Mouse (Mus musculus): ENCODE results near the gene Mios. TPM values are rescaled to one million over a fixed set of nuclear protein-coding genes. Genes with fewer than 3 reads are reported as not detected.

Gene Mios
- total and polyA plus RNA-seq, 2 experiments from 2014 or later = 13.8 to 15.0 TPM

DNA sequence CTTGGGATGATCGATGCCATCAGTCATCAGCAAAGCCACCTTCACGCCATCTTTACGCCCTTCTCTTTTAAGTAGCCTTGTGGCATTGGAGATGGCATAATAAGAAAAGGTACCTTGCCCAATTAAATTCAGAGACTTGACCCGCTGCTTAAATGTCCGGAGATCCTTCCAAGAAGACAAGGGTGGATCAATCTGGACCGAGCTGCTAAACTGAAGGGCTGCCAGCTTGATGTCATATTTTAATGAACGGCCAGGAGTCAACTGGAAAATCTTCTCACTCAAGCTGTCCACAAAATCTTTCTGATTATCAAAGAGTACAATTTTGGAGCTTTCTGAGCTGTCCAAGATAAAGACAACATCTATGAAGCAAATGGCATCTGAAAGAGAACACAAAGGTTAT is 33.7 kb upstream of the Mios start:
- no peaks in the 10 kb centered on the region for H3K4me1 ChIP-seq (ENCODE audit: control insufficient read depth, insufficient read depth)

DNA sequence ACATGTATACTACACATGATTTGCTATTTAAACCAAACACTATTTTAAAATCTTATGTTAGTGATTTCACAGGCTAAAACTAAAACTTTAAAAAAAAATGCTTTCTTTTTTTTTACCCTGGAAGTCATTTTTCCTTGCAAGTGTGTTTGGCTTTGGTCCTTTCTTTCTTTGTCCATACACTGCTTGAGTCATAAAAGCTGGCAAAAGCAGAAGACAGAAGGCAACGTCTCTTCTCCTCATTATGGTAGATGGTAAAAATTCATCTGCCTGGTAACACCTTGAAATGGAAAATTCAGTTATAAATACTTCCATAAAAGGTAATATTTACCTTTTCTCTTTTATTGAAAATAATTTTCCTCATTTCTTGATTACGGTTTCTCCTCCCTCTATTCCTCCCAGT is 32.9 kb upstream of the Mios start:
- Histone ChIP-seq H3K9ac (replicated peaks; ENCODE audit: low read depth, low read length) (no peak overlapping the region), H3K4me2 (ENCODE audit: low read depth, low read length) (no peak overlapping the region), H3K4me3 (ENCODE audit: low read depth, low read length) (no peak overlapping the region), H3K27me3 (ENCODE audit: control insufficient read depth, insufficient read depth, low read length) (no peaks in the 10 kb centered on the region), H3K27ac (ENCODE audit: low read depth) (no peak overlapping the region), H3K36me3 (replicated peaks; ENCODE audit: control insufficient read depth, insufficient read depth, low read length) (no peaks in the 10 kb centered on the region), H3K9me3 (replicated peaks; ENCODE audit: control insufficient read depth, low read length) (no peaks in the 10 kb centered on the region), H3K4me1 (ENCODE audit: control insufficient read depth, insufficient read depth) (no peaks in the 10 kb centered on the region)
- TF ChIP-seq CTCF (IDR thresholded peaks at IDR 0.05; ENCODE audit: low read depth) (no peak), EP300 (IDR thresholded peaks at IDR 0.05; ENCODE audit: low read depth) (no peak)
- ATAC-seq (ENCODE audit: insufficient read depth, low read depth) (no peak), DNase-seq (ENCODE audit: low spot score) (no peak)
- 83% methylated on average over 2 of the region's 2 CpGs for WGBS

More for the DNA sequence above, 33.7 kb upstream of the Mios start:
- TF ChIP-seq CTCF (IDR thresholded peaks at IDR 0.05; ENCODE audit: low read depth) (no peak), EP300 (IDR thresholded peaks at IDR 0.05; ENCODE audit: low read depth) (no peak)
- no peak overlapping the region for H3K4me3 ChIP-seq (ENCODE audit: low read depth, low read length)
- no peaks in the 10 kb centered on the region for H3K9me3 ChIP-seq (replicated peaks; ENCODE audit: control insufficient read depth, low read length)
- no peak overlapping the region for H3K9ac ChIP-seq (replicated peaks; ENCODE audit: low read depth, low read length)
- WGBS = 87% methylated on average over 7 of the region's 7 CpGs
- DNase-seq (ENCODE audit: low spot score) (no peak), ATAC-seq (ENCODE audit: insufficient read depth, low read depth) (no peak)
- H3K27ac ChIP-seq (ENCODE audit: low read depth) = no peak overlapping the region
- no peaks in the 10 kb centered on the region for H3K36me3 ChIP-seq (replicated peaks; ENCODE audit: control insufficient read depth, insufficient read depth, low read length)
- H3K27me3 ChIP-seq (ENCODE audit: control insufficient read depth, insufficient read depth, low read length) = no peaks in the 10 kb centered on the region
- no peak overlapping the region for H3K4me2 ChIP-seq (ENCODE audit: low read depth, low read length)

DNA sequence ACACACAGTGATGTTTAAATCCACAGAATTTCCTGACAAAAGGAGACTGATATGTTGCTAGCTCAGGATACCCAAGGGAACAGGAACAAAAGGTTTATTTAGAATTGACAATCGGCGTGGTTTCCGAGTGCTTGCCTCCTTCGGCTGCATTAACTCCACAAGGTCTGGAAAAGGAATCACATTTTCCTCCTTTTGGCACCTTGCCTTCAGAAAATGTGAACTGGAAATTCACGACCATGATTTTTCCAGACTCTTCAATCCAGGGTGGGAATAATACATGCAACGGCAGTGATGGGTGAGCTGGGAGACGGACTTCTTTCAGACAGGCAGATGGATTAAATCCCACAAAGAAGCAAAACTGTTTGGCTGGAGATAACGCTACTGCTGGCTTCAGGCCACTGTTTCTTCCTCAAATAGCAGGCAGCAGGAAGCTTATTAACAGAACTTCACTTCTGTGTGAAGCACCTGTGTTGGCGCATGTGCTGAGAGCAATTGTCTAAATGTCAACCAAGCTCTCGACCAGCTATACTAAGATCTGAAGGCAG is 30.6 kb upstream of the Mios start:
- no peak overlapping the region for H3K9ac ChIP-seq (replicated peaks; ENCODE audit: low read depth, low read length)
- no peaks in the 10 kb centered on the region for H3K4me1 ChIP-seq (ENCODE audit: control insufficient read depth, insufficient read depth)
- no peak overlapping the region for H3K27ac ChIP-seq (ENCODE audit: low read depth)
- H3K9me3 ChIP-seq (replicated peaks; ENCODE audit: control insufficient read depth, low read length) = 0 out of 2 replicates have a peak, but pooled peaks cover 4% of the 10 kb centered on the region
- DNase-seq (ENCODE audit: low spot score) = peak; percentile 8
- H3K36me3 ChIP-seq (replicated peaks; ENCODE audit: control insufficient read depth, insufficient read depth, low read length) = no peaks in the 10 kb centered on the region
- TF ChIP-seq CTCF (IDR thresholded peaks at IDR 0.05; ENCODE audit: low read depth) (no peak), EP300 (IDR thresholded peaks at IDR 0.05; ENCODE audit: low read depth) (peak; percentile 25; the same call in 1 of the 2 replicates)
- H3K4me2 ChIP-seq (ENCODE audit: low read depth, low read length) = peak overlapping the region; percentile 26
- no peak for ATAC-seq (ENCODE audit: insufficient read depth, low read depth)
- no peak overlapping the region for H3K4me3 ChIP-seq (ENCODE audit: low read depth, low read length)
- 35% methylated on average over 10 of the region's 10 CpGs for WGBS
- no peaks in the 10 kb centered on the region for H3K27me3 ChIP-seq (ENCODE audit: control insufficient read depth, insufficient read depth, low read length)

- TF ChIP-seq EP300 (IDR thresholded peaks at IDR 0.05; ENCODE audit: low read depth) (no peak), CTCF (IDR thresholded peaks at IDR 0.05; ENCODE audit: low read depth) (peak; percentile 65)
- peak; percentile 52 for DNase-seq (ENCODE audit: low spot score)
- WGBS = 71% methylated on average over 1 of the region's 3 CpGs
These were observed 20.3 kb upstream of the Mios start for GRCm38 (mm10) chr6:8188599-8189233.

DNA sequence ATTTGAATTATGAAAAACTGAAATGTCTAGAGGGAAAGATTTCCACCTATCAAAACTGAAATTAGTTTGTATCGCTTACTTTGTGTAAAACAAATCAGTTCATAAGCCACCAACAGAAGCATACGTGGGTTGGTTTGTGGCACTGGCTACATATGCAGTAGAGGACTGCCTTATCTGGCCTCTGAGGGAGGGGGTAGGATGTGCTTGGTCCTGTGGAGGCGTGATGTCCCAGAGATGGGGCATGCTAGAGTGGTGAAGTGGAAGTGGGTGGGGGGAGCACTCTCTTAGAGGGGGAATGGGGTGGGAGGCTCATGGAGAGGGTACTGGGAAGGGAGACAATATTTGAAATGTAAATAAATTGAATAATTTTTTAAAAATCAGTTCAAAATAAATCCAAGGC is 19.1 kb upstream of the Mios start:
- ATAC-seq (ENCODE audit: insufficient read depth, low read depth) (no peak), DNase-seq (ENCODE audit: low spot score) (no peak)
- no peak overlapping the region for H3K4me2 ChIP-seq (ENCODE audit: low read depth, low read length)
- H3K9ac ChIP-seq (replicated peaks; ENCODE audit: low read depth, low read length) = no peak overlapping the region
- no peaks in the 10 kb centered on the region for H3K9me3 ChIP-seq (replicated peaks; ENCODE audit: control insufficient read depth, low read length)
- TF ChIP-seq CTCF (IDR thresholded peaks at IDR 0.05; ENCODE audit: low read depth) = no peak
- no peak for TF ChIP-seq EP300 (IDR thresholded peaks at IDR 0.05; ENCODE audit: low read depth)
- H3K4me1 ChIP-seq (ENCODE audit: control insufficient read depth, insufficient read depth) = no peaks in the 10 kb centered on the region
- 61% methylated on average over 3 of the region's 3 CpGs for WGBS
- no peak overlapping the region for H3K27ac ChIP-seq (ENCODE audit: low read depth)
- H3K4me3 ChIP-seq (ENCODE audit: low read depth, low read length) = no peak overlapping the region
- no peaks in the 10 kb centered on the region for H3K36me3 ChIP-seq (replicated peaks; ENCODE audit: control insufficient read depth, insufficient read depth, low read length)
- H3K27me3 ChIP-seq (ENCODE audit: control insufficient read depth, insufficient read depth, low read length) = no peaks in the 10 kb centered on the region

More at GRCm38 (mm10) chr6:8188599-8189233, 20.3 kb upstream of the Mios start:
- ATAC-seq (ENCODE audit: insufficient read depth, low read depth) = no peak
- H3K4me1 ChIP-seq (ENCODE audit: control insufficient read depth, insufficient read depth) = no peaks in the 10 kb centered on the region
- no peak overlapping the region for H3K9ac ChIP-seq (replicated peaks; ENCODE audit: low read depth, low read length)
- H3K9me3 ChIP-seq (replicated peaks; ENCODE audit: control insufficient read depth, low read length) = no peaks in the 10 kb centered on the region
- H3K4me2 ChIP-seq (ENCODE audit: low read depth, low read length) = no peak overlapping the region
- H3K4me3 ChIP-seq (ENCODE audit: low read depth, low read length) = no peak overlapping the region
- no peaks in the 10 kb centered on the region for H3K27me3 ChIP-seq (ENCODE audit: control insufficient read depth, insufficient read depth, low read length)
- no peaks in the 10 kb centered on the region for H3K36me3 ChIP-seq (replicated peaks; ENCODE audit: control insufficient read depth, insufficient read depth, low read length)
- no peak overlapping the region for H3K27ac ChIP-seq (ENCODE audit: low read depth)

- Histone ChIP-seq H3K27ac (ENCODE audit: low read depth) (no peak within 1 kb of the TSS), H3K4me3 (ENCODE audit: low read depth, low read length) (no peak within 1 kb of the TSS), H3K27me3 (ENCODE audit: control insufficient read depth, insufficient read depth, low read length) (no peaks in the 10 kb centered on the region), H3K36me3 (replicated peaks; ENCODE audit: control insufficient read depth, insufficient read depth, low read length) (no peaks in the 10 kb centered on the region), H3K9me3 (replicated peaks; ENCODE audit: control insufficient read depth, low read length) (0 out of 2 replicates have a peak, but pooled peaks cover 6% of the 10 kb centered on the region), H3K4me2 (ENCODE audit: low read depth, low read length) (no peak within 1 kb of the TSS), H3K9ac (replicated peaks; ENCODE audit: low read depth, low read length) (no peak within 1 kb of the TSS), H3K4me1 (ENCODE audit: control insufficient read depth, insufficient read depth) (no peaks in the 10 kb centered on the region)
- TF ChIP-seq CTCF (IDR thresholded peaks at IDR 0.05; ENCODE audit: low read depth) = no peak
- TF ChIP-seq EP300 (IDR thresholded peaks at IDR 0.05; ENCODE audit: low read depth) = no peak
- ATAC-seq (ENCODE audit: insufficient read depth, low read depth) (no peak), DNase-seq (ENCODE audit: low spot score) (no peak)
These were observed 16.5 kb upstream of the Mios start, which contains the start of gene Col28a1 for GRCm38 (mm10) chr6:8192517-8192916. Gene Col28a1, minus strand, starts transcription at chr6:8192617.
